Mouse (Mus musculus) mesoderm, embryonic 11.5 days (tissue): ENCODE results near the gene Smarcc2.
"Not testable (repeated sequence)": the region's sequence is repeated elsewhere in the genome, so short reads cannot be mapped to it uniquely, and the experiment has no call there.

Experiments
- DNase-seq: peaks from one replicate; pipeline ENCODE4 v3.0.0-alpha.2; 2012; ENCODE audit warnings: low read depth, low spot score

Smarcc2 gene

GRCm38 (mm10) chr10:128493319-128493694 lies 34.3 kb downstream of the Smarcc2 start:
- no peak for DNase-seq

GRCm38 (mm10) chr10:128493695-128494666 lies 34.9 kb downstream of the Smarcc2 start, which contains the start of gene Myl6:
Gene Myl6, minus strand, starts transcription at chr10:128494145.
- peak; percentile 99 for DNase-seq

- no peak for DNase-seq
These were observed 35.7 kb downstream of the Smarcc2 start for GRCm38 (mm10) chr10:128494667-128495245.

GRCm38 (mm10) chr10:128495270-128495669 lies 36.2 kb downstream of the Smarcc2 start:
- DNase-seq: no peak

DNA sequence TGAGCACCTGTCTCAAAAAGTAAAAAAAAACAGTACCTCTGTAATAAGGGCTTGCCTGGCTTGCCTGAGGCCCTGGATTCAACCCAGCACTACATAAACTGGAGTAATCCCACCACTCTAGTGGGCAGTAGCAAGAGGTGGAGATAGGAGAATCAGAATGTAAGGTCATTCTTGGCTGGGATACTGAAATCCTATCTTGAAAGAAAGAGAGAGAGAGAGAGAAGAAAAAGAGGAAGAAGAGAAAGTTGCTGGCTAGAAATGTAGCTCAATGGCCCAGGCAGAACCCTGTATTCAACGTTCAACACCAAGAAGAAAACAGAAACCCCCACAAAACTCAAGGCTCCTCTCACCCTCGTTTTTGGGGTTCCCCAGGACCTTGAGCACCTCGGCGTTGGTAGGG lies 36.9 kb downstream of the Smarcc2 start:
- DNase-seq: no peak

- no peak for DNase-seq
These were observed 37.5 kb downstream of the Smarcc2 start for GRCm38 (mm10) chr10:128496509-128497077.

GRCm38 (mm10) chr10:128497134-128497737 lies 38.2 kb downstream of the Smarcc2 start:
- no peak for DNase-seq

- peak; percentile 97 for DNase-seq
These were observed 39.5 kb downstream of the Smarcc2 start, which contains the start of gene Myl6b for GRCm38 (mm10) chr10:128498590-128498989. Gene Myl6b, minus strand, starts transcription at chr10:128498685.

DNA sequence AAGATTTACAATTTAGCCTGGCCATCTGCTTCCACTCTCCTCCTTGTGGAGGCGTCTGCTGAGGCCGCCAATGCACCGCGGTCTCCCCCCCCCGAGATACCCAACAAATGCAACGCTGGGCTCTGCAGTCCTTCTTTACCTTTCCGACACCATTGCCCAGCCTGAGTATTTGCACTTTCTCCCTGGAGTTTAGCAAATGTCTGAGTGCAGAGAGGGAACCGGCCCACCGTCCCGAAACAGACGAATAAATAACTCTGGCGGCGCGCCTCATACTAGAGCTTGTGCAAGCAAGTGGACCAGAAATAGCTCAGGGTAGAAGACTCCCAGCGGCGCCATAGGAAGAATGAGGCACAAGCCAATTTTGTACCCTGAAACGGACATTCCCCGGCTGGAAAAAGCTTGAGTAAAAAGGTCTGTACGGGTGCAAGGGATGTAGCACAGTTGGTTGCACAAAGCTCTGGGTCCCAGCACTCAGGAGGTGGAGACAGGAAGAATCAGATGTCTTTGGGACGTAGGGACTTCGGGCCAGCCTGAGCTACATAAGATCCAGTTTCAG lies 40.1 kb downstream of the Smarcc2 start:
- DNase-seq: peak; percentile 37

- no peak for DNase-seq
These were observed 43.3 kb downstream of the Smarcc2 start for GRCm38 (mm10) chr10:128502341-128502740.

GRCm38 (mm10) chr10:128503532-128503931 lies 44.5 kb downstream of the Smarcc2 start:
- no peak for DNase-seq

DNA sequence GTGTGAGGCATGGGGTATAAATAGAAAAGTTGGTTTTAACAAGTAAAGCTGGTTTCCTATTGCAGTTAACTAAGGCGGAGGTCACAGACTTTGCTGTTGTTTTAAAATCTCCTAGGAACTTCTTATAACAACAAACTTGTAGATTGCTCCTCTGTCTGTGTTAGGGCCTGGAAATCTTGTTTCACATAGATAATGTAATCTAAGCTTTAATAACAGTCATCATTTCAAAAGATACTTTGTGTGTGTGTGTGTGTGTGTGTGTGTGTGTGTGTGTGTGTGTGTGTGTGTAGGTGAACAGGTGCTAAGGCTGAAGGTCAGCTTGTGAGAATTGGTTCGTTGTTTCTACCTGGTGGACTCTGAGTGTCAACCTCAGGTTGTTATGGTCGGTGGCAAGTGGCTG lies 45.0 kb downstream of the Smarcc2 start:
- no peak for DNase-seq

GRCm38 (mm10) chr10:128504641-128505370 lies 45.8 kb downstream of the Smarcc2 start:
- DNase-seq: no peak

GRCm38 (mm10) chr10:128505371-128505667 lies 46.3 kb downstream of the Smarcc2 start:
- not testable (repeated sequence) for DNase-seq

DNA sequence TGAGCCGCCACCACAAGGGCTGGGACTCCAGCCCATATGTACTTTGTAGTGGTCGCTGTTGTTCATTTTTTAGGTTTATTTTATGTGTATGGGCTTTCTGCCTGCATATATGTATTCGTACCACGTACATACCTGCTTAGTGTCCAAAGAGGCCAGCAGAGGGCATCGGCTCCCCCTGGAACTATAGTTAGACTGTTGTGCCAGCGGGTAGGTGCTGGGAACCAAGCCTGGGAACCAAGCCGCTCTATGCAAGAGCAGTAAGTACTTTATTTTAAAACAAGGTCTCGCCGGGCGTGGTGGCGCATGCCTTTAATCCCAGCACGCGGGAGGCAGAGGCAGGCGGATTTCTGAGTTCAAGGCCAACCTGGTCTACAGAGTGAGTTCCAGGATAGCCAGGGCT lies 46.9 kb downstream of the Smarcc2 start:
- no peak for DNase-seq

DNA sequence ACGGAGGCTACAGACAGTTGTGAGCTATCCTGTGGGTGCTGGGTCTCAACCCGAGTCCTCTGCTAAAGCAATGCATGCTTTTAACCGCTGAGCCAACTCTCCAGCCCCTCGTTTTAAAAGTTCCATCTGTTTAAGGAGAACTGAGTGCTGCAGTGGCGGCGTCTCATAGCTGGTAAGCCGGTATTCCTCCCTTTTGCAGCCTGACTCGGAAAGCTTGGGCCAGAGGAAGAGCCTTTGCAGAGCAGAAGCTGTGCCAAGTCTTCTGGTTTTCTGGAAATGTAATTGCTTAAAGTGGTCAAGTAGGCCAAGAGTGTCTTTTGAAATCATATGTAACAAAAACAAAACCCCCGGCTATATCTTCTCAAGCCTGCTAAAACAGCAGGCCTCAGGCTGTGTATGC lies 49.2 kb downstream of the Smarcc2 start:
- DNase-seq: no peak

GRCm38 (mm10) chr10:128509203-128509602 lies 50.2 kb downstream of the Smarcc2 start:
- no peak for DNase-seq

DNA sequence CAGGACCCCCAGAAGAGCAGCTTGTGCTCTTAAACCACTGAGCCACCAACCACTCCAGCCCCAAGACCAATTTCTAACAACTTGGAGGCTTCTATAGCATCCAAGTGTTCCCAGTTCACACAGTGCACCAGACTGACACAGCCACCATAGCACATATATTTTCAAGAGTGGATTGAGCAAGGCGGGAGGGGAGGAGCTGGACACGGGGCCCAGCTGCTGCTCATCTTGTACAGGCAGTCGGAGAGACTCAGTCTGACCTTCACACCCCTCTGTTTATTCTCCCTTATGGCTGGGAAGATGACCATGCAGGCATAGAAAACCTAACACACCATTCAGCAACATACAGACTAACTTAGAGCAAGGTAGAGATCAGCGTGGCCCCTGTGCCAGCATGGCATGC lies 50.8 kb downstream of the Smarcc2 start:
- no peak for DNase-seq

DNA sequence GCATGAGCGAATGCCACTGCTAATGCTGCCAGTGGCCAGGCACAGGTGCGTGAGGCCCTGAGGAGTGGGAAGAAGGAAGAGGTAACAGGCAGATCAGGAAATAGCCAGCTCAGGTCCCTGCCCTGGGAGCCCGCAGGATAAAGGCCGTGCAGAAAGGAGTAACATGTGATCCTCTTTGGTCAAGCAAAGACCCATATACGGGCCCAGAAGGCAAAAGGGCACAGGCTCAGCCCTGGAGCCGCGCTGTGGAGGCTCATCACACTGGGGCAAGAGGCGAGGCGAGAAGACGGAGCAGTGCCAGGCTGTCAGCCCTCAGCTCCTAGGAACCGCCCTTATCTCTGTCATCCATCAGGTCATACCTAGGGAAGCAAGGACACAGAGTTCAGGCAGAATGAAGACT lies 51.3 kb downstream of the Smarcc2 start:
- no peak for DNase-seq

- DNase-seq: no peak
These were observed 52.1 kb downstream of the Smarcc2 start for GRCm38 (mm10) chr10:128511189-128511588.

DNA sequence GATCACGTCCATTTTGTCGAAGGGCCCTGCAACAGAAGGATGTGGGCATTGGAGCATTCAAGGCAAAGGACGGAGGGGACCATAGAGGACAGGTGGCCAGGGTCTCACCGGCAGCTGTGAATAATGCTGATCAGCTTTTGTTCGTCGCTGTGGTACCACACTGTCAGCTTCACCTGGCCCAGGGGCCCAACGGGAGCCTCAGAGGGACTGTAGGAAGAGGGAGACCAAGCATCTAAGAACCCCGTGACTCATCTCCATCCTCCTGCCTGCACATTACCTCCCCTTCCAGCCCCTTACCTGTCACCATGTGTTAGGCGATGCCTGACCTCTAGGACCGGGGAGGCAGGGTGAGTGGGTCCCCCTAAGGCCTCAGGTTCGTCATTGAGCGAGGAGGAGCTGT lies 52.7 kb downstream of the Smarcc2 start:
- DNase-seq: no peak
